Mouse (Mus musculus) CH12.LX (cell line): ENCODE measurements around the gene Swi5. TPM values are rescaled to one million over a fixed set of nuclear protein-coding genes. Genes with fewer than 3 reads are reported as not detected.

Source experiments
- DNase-seq: peaks from one replicate; pipeline ENCODE4 v3.0.0-alpha.2; 2013; ENCODE audit errors: extremely low read depth
- H3K27ac ChIP-seq: 2 replicates; pipeline ENCODE4 v1.5.1; 2012; ENCODE audit warnings: low read depth, mild to moderate bottlenecking, control low read depth, moderate library complexity; ENCODE audit not compliant: insufficient read depth
- H3K27me3 ChIP-seq: replicated peaks from 2 replicates; pipeline ENCODE3; 2012; ENCODE audit warnings: inconsistent platforms
- H3K36me3 ChIP-seq, 2 experiments: replicated peaks in 1 of 2; 2 replicates each; pipeline versions ENCODE3 to v1.6.1; 2012; ENCODE audit warnings: inconsistent platforms in 1 of 2, low read length in 1 of 2, mild to moderate bottlenecking in 1 of 2, mixed read lengths in 1 of 2, moderate library complexity in 1 of 2; ENCODE audit not compliant: control insufficient read depth in 1 of 2, insufficient read depth in 1 of 2
- H3K4me1 ChIP-seq, 2 experiments: 2 replicates each; pipeline ENCODE4 v1.6.1; 2012; ENCODE audit warnings: inconsistent platforms in 1 of 2, moderate library complexity in 1 of 2; ENCODE audit not compliant: insufficient read depth in 2 of 2, control insufficient read depth in 1 of 2
- H3K4me2 ChIP-seq: 2 replicates; pipeline ENCODE4 v1.6.1; 2012; ENCODE audit warnings: low read depth, mild to moderate bottlenecking, control low read depth; ENCODE audit not compliant: poor library complexity, insufficient read depth, severe bottlenecking
- H3K4me3 ChIP-seq, 3 experiments: fragments of 150-350 bp in 1 of 3; sonication (generic) in 1 of 3; replicated peaks in 1 of 3; 2 replicates each; pipeline versions ENCODE3 to v1.5.1; 2011 to 2012; ENCODE audit warnings: low read depth in 2 of 3, low read length in 2 of 3, mild to moderate bottlenecking in 2 of 3, moderate library complexity in 2 of 3, control low read depth in 1 of 3, improper control_type of control experiment in 1 of 3, inconsistent platforms in 1 of 3, mixed read lengths in 1 of 3; ENCODE audit not compliant: poor library complexity in 1 of 3
- H3K79me2 ChIP-seq: replicated peaks from 2 replicates; pipeline ENCODE4 v1.6.1; 2012; ENCODE audit warnings: mild to moderate bottlenecking, moderate library complexity; ENCODE audit not compliant: control insufficient read depth, poor library complexity, insufficient read depth, severe bottlenecking; ENCODE audit errors: extremely low read depth
- H3K9ac ChIP-seq: 2 replicates; pipeline ENCODE4 v1.6.1; 2012; ENCODE audit warnings: low read depth, mild to moderate bottlenecking, control low read depth, moderate library complexity; ENCODE audit not compliant: insufficient read depth
- H3K9me3 ChIP-seq: replicated peaks from 2 replicates; pipeline ENCODE3; 2012; ENCODE audit warnings: low read length, inconsistent platforms, mixed read lengths
- CHD1 ChIP-seq: IDR thresholded peaks from 2 replicates; pipeline ENCODE4 v1.6.1; 2012; ENCODE audit warnings: low read depth, low read length, improper control_type of control experiment, inconsistent platforms
- CTCF ChIP-seq, 2 experiments: IDR thresholded peaks in 1 of 2; conservative IDR thresholded peaks in 1 of 2; 2 replicates each; pipeline ENCODE4 v1.5.1; 2011 to 2012; ENCODE audit warnings: low read depth in 2 of 2, low read length in 2 of 2, improper control_type of control experiment in 1 of 2, inconsistent platforms in 1 of 2, mild to moderate bottlenecking in 1 of 2, moderate library complexity in 1 of 2
- EP300 ChIP-seq: IDR thresholded peaks from 2 replicates; pipeline ENCODE4 v1.6.1; 2011; ENCODE audit warnings: low read length, improper control_type of control experiment
- ETS1 ChIP-seq: conservative IDR thresholded peaks from 2 replicates; pipeline ENCODE4 v1.6.1; 2012; ENCODE audit warnings: low read depth, mild to moderate bottlenecking, inconsistent platforms, low read length, improper control_type of control experiment, moderate library complexity
- GABPA ChIP-seq: IDR thresholded peaks from 2 replicates; pipeline ENCODE4 v1.6.1; 2012; ENCODE audit warnings: low read depth, low read length, improper control_type of control experiment, inconsistent platforms; ENCODE audit not compliant: insufficient replicate concordance
- IRF4 ChIP-seq: IDR thresholded peaks from 2 replicates; pipeline ENCODE4 v1.6.1; 2014; ENCODE audit warnings: low read depth, mild to moderate bottlenecking, inconsistent platforms, low read length, improper control_type of control experiment
- MAFK ChIP-seq: IDR thresholded peaks from 2 replicates; pipeline ENCODE4 v1.6.1; 2011; ENCODE audit warnings: low read length, improper control_type of control experiment; ENCODE audit not compliant: insufficient replicate concordance
- NELFE ChIP-seq: IDR thresholded peaks from 2 replicates; pipeline ENCODE4 v1.6.1; 2011; ENCODE audit warnings: low read depth, low read length, improper control_type of control experiment
- PAX5 ChIP-seq: IDR thresholded peaks from 2 replicates; pipeline ENCODE4 v1.6.1; 2012; ENCODE audit warnings: low read length, inconsistent platforms, mixed read lengths
- POLR2A ChIP-seq: IDR thresholded peaks from 2 replicates; pipeline ENCODE4 v1.6.1; 2011; ENCODE audit warnings: low read depth, mild to moderate bottlenecking, improper control_type of control experiment, low read length
- SIN3A ChIP-seq: IDR thresholded peaks from 2 replicates; pipeline ENCODE4 v1.6.1; 2012; ENCODE audit warnings: low read length, improper control_type of control experiment, inconsistent platforms
- SMC3 ChIP-seq: IDR thresholded peaks from 2 replicates; pipeline ENCODE4 v1.6.1; 2011; ENCODE audit warnings: low read depth, low read length, improper control_type of control experiment
- UBTF ChIP-seq: IDR thresholded peaks from 2 replicates; pipeline ENCODE4 v1.6.1; 2012; ENCODE audit warnings: low read depth, mild to moderate bottlenecking, inconsistent platforms, low read length, improper control_type of control experiment, moderate library complexity
- USF1 ChIP-seq: IDR thresholded peaks from 2 replicates; pipeline ENCODE4 v1.6.1; 2014; ENCODE audit warnings: low read depth, mild to moderate bottlenecking, inconsistent platforms, low read length, improper control_type of control experiment
- USF2 ChIP-seq: conservative IDR thresholded peaks from 2 replicates; pipeline ENCODE4 v1.6.1; 2011; ENCODE audit warnings: low read depth, low read length, improper control_type of control experiment
- ZKSCAN1 ChIP-seq: IDR thresholded peaks from 2 replicates; pipeline ENCODE4 v1.6.1; 2012; ENCODE audit warnings: low read depth, inconsistent platforms, low read length, improper control_type of control experiment, borderline replicate concordance
- dilution Hi-C: fragments of 300-500 bp; cut with MboI; formaldehyde crosslinking; loops from 2 replicates; pipeline ENCODE4 v1.14.3; 2020; ENCODE audit warnings: low sequenced_read_pairs; ENCODE audit not compliant: extremely low pct_unique_long_range_greater_than_20kb, extremely low pct_ligation_motif_present
- in situ Hi-C: fragments of 300-500 bp; cut with MboI; formaldehyde crosslinking; loops from 3 replicates; pipeline ENCODE4 v1.14.3; 2019; ENCODE audit warnings: low sequenced_read_pairs, low pct_ligation_motif_present, low pct_unique_long_range_greater_than_20kb, mixed read lengths
- polyA plus RNA-seq: library from polyadenylated mRNA; unstranded; fragments of >175 nt; gene quantifications from 2 replicates; pipeline ENCODE4 v1.2.1, GENCODE M21; 2012; ENCODE audit warnings: low read depth; ENCODE audit not compliant: insufficient read length
- total RNA-seq, 2 experiments: library from RNA; depleted of rRNA; stranded (reverse); fragments of 300-350 nt in 1 of 2; fragments of >200 nt in 1 of 2; gene quantifications; 2 replicates each; pipeline ENCODE4 v1.2.3; 2012 to 2014

Gene Swi5
- total and polyA plus RNA-seq, 3 experiments = 295 to 437 (median 344) TPM

GRCm38 (mm10) chr2:32311443-32312317, 23.8 kb upstream of the Swi5 start:
- Histone ChIP-seq H3K27me3 (peaks cover 21% of the 10 kb centered on the region), H3K4me2 (peak overlapping the region; percentile 30; the same call in 1 of the 2 replicates), H3K79me2 (no peaks in the 10 kb centered on the region), H3K27ac (no peak overlapping the region), H3K4me3 (no peak overlapping the region), H3K9me3 (no peaks in the 10 kb centered on the region), H3K36me3 (peaks cover 15 to 30% of the 10 kb centered on the region in 2 experiments), H3K4me1 (peaks cover 22 to 28% of the 10 kb centered on the region in 2 experiments), H3K9ac (0 out of 2 replicates have a peak overlapping the region, but pooled peaks have one; percentile 22)
- TF ChIP-seq PAX5 = no peak
- no peak for TF ChIP-seq USF2
- TF ChIP-seq MAFK = no peak
- TF ChIP-seq CHD1 = no peak
- TF ChIP-seq POLR2A = no peak
- no peak for TF ChIP-seq SMC3
- DNase-seq = no peak
- in situ Hi-C loops = no loop called here
- dilution Hi-C loops = no loop called here

- Histone ChIP-seq H3K79me2 (no peaks in the 10 kb centered on the region), H3K36me3 (peaks cover 27 to 44% of the 10 kb centered on the region in 2 experiments), H3K4me1 (peaks cover 18 to 28% of the 10 kb centered on the region in 2 experiments), H3K27ac (no peak overlapping the region), H3K4me2 (no peak overlapping the region), H3K9me3 (no peaks in the 10 kb centered on the region), H3K4me3 (no peak overlapping the region), H3K9ac (no peak overlapping the region), H3K27me3 (peaks cover 11% of the 10 kb centered on the region)
- TF ChIP-seq IRF4 (peak; percentile 28; the same call in 1 of the 2 replicates), UBTF (no peak), EP300 (peak; percentile 51; the same call in 1 of the 2 replicates)
- DNase-seq = peak; percentile 41
- in situ Hi-C loops = no loop called here
- dilution Hi-C loops = no loop called here
Measured at GRCm38 (mm10) chr2:32310096-32310845, 22.4 kb upstream of the Swi5 start.

GRCm38 (mm10) chr2:32308870-32309568, 21.1 kb upstream of the Swi5 start:
- dilution Hi-C loops = no loop called here
- in situ Hi-C loops = no loop called here
- Histone ChIP-seq H3K36me3 (peaks cover 40 to 57% of the 10 kb centered on the region in 2 experiments), H3K27ac (no peak overlapping the region), H3K4me3 (no peak overlapping the region), H3K79me2 (no peaks in the 10 kb centered on the region), H3K9me3 (no peaks in the 10 kb centered on the region), H3K4me1 (peaks cover 13 to 28% of the 10 kb centered on the region in 2 experiments), H3K4me2 (no peak overlapping the region), H3K27me3 (peaks cover 4% of the 10 kb centered on the region), H3K9ac (no peak overlapping the region)
- no peak for TF ChIP-seq CTCF (conservative IDR thresholded peaks at IDR 0.05 in 1 of 2, IDR thresholded peaks at IDR 0.05 in 1 of 2; ENCODE audit: low read depth in 2 of 2, low read length in 2 of 2)
- no peak for TF ChIP-seq USF2
- TF ChIP-seq ETS1 = no peak
- no peak for TF ChIP-seq PAX5
- TF ChIP-seq SIN3A = no peak
- TF ChIP-seq GABPA = no peak
- no peak for TF ChIP-seq ZKSCAN1
- TF ChIP-seq USF1 = no peak
- no peak for TF ChIP-seq NELFE
- DNase-seq = no peak
